Mouse (Mus musculus) gastrocnemius, postnatal 10 days (tissue): ENCODE data around the gene Tenm2. TPM values are rescaled to one million over a fixed set of nuclear protein-coding genes. Genes with fewer than 3 reads are reported as not detected.

Experiments
- DNase-seq: peaks from one replicate; pipeline ENCODE4 v3.0.0; 2021; ENCODE audit warnings: mixed read lengths
- total RNA-seq, 2 experiments: library from RNA; stranded (reverse); gene quantifications; 2 replicates each; pipeline ENCODE4 v1.2.3; 2021

Gene Tenm2
- total RNA-seq, 2 experiments from 2014 or later = 0.96 to 2.1 TPM

GRCm38 (mm10) chr11:36045681-36046276 lies 1190.0 kb downstream of the Tenm2 start:
- peak; percentile 75 for DNase-seq

- DNase-seq = no peak
These were observed 1194.4 kb downstream of the Tenm2 start for GRCm38 (mm10) chr11:36041411-36041810.

- no peak for DNase-seq
These were observed 1195.1 kb downstream of the Tenm2 start for GRCm38 (mm10) chr11:36040508-36041233.

- no peak for DNase-seq
These were observed 1195.9 kb downstream of the Tenm2 start for GRCm38 (mm10) chr11:36039825-36040224.

- DNase-seq = no peak
These were observed 1197.4 kb downstream of the Tenm2 start for GRCm38 (mm10) chr11:36038386-36038785.

GRCm38 (mm10) chr11:36037311-36037710 lies 1198.5 kb downstream of the Tenm2 start:
- no peak for DNase-seq

- peak; percentile 72 for DNase-seq
These were observed 1199.6 kb downstream of the Tenm2 start for GRCm38 (mm10) chr11:36036061-36036695.

GRCm38 (mm10) chr11:36031751-36032150 lies 1204.0 kb downstream of the Tenm2 start:
- no peak for DNase-seq

GRCm38 (mm10) chr11:36020009-36020408 lies 1215.8 kb downstream of the Tenm2 start:
- DNase-seq = no peak

GRCm38 (mm10) chr11:36013179-36013578 lies 1222.6 kb downstream of the Tenm2 start:
- no peak for DNase-seq

- no peak for DNase-seq
These were observed 1226.2 kb downstream of the Tenm2 start for GRCm38 (mm10) chr11:36009281-36010208.

GRCm38 (mm10) chr11:36002900-36003299 lies 1232.9 kb downstream of the Tenm2 start:
- DNase-seq = no peak

- peak; percentile 80 for DNase-seq
These were observed 1234.3 kb downstream of the Tenm2 start for GRCm38 (mm10) chr11:36001282-36001970.

- DNase-seq = no peak
These were observed 1235.0 kb downstream of the Tenm2 start for GRCm38 (mm10) chr11:36000585-36001281.

- no peak for DNase-seq
These were observed 1235.7 kb downstream of the Tenm2 start for GRCm38 (mm10) chr11:36000038-36000437.

- no peak for DNase-seq
These were observed 1237.7 kb downstream of the Tenm2 start for GRCm38 (mm10) chr11:35998048-35998447.

GRCm38 (mm10) chr11:35995310-35995709 lies 1240.5 kb downstream of the Tenm2 start:
- DNase-seq = no peak

GRCm38 (mm10) chr11:35991846-35992245 lies 1243.9 kb downstream of the Tenm2 start:
- DNase-seq = no peak

GRCm38 (mm10) chr11:35989967-35990366 lies 1245.8 kb downstream of the Tenm2 start:
- no peak for DNase-seq

GRCm38 (mm10) chr11:35985841-35986393 lies 1249.8 kb downstream of the Tenm2 start:
- DNase-seq = no peak

GRCm38 (mm10) chr11:35982734-35983133 lies 1253.0 kb downstream of the Tenm2 start:
- DNase-seq = no peak
